Mouse (Mus musculus) gastrocnemius, adult 8-10 months (tissue): ENCODE results near the gene Micu1. TPM values are rescaled to one million over a fixed set of nuclear protein-coding genes. Genes with fewer than 3 reads are reported as not detected.
"Not testable (repeated sequence)": the region's sequence is repeated elsewhere in the genome, so short reads cannot be mapped to it uniquely, and the experiment has no call there.

ENCODE experiments used
- DNase-seq, 2 experiments: peaks; one replicate each; pipeline ENCODE4 v3.0.0; 2022; ENCODE audit warnings: low spot score in 2 of 2
- total RNA-seq, 4 experiments: library from RNA; stranded (reverse); gene quantifications; 2 replicates each; pipeline ENCODE4 v1.2.4; 2022

Gene Micu1
- total RNA-seq = 10 to 100 TPM; 50.7 to 57.9 (median 55.4) TPM

DNA sequence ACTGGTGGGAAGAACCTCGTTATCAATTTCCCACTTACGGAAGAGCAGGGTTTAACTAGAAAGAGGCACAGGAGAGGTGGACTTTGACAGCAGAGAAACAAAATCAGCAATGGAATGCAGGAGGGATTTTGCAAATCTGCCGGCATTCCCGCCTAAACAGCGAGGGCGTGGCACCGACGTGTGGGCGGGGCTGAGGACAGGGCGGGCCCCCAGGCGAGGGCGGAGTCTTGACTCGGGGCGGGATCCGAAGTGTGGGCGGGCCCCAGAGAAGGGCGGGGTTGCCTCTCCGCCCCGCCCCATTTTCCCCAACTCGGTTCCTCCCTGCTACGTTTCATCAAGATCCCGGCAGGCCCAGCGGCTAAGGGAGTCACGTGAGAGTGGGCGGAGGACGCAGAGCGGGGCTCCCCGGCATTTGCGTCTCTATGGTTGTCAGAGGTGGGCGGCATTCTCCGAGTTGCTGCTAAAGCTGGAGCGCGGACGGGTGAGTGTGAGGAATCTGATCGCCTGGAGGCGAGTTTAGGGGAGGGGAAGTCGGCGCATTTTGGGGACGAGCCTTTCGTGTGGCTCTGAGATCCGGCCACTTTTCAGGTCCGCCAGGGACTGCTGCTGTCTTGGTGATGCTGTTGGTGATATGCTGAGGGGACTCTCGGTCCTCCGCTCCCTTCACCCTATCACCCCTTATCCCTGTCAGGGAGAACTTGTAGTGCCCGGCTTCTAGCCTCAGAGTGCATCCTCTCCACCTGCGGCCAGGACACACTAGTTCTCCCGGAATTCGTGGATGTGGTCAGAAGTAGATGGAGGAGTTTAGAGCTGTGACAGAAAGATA, at the start of gene Micu1:
TSS of gene Micu1 (plus strand) at position 271 of the 826 bp plus-strand sequence.
- peak; percentile 91 to 94 for DNase-seq

DNA sequence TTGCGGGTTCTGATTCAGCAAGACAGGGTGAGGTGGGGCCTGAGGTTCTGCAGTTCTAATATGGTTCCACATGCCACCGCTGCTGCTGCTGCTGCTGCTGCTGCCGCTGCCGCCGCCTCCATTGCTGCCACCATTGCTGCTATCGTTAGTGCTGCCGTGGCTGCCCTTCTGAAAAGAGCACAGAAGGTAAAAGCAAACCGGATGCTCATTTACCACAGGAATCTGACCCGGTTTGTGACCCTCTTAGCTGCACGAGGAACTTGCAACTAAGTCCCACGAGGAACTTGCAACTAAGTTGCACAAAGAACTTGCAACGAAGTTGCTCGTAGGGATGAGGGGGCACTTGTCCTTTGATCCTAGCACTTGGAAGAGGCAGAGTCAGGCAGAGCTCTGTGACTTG, 45.5 kb upstream of the Micu1 start:
- no peak for DNase-seq

DNA sequence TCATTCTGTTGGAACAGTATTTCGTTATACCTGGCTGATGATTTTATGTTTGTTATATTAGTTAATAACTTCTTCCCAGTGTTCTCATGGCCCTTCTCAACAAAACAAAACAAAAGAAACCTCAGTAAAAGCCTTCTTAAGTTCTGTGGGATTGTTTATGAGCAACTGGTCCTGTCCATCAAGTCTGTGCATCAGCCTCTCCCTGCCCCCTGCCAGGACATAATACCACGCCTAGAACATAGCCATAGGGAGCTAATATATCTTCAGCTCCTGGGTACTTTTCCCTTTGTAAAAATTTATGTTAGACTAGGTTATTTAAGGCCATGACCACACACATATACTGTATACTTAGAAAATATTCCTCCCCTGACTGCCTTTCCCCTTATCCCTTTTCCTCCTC, 37.5 kb upstream of the Micu1 start:
- DNase-seq = no peak

DNA sequence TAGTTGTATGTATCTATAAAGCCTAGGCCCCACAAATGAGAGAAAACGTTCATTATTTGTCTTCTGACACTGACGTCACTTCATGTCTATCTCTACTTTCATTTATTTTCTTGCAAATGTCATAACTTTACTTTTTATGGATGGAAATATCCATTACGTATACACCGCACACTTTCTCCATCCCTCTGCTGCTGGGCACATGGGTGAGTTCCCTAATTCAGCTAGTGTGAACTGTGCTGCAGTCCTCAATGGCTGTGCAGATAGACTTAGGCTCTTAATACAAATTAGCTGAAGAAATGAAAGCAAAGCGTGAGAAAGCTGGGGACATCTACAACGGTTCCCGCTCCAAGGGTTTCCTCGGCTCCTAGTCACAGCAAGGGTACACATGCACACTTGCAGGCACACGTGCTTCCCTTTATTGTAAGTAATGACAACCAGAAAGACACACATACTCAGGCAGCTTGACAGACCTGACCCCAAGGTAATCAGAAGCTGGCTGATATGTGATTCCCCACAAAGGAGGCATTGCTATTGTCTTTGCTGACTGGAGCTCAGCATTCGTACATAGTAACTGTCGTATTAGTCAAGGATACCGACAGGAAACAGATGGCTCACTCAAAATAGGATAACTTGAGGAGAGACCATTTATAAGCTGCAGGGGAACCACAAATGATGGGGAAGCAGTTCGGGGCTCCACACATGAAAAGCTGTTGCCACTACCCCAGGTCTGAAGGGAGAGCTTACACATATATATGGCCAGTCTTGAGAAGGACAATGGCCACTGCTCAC, 36.6 kb upstream of the Micu1 start:
- no peak for DNase-seq

DNA sequence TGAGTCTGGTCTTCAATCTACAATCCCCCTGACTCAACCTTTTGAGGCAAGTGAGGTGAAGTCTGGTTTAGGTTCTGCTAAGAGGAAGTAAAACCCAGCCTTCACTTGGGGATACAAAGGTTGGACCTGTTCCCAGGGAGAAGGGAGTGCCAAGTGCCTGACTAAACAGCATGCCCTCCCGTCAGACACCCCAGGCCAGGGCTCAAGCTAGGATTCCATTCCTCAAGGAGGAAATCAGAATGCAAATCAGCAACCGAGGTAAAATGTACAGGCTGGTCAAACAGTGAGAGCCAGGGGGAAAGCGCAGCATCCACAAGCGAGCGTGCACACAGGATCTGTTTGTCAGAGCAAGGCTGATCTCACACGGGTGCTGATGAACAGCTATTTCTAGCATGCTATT, 34.9 kb upstream of the Micu1 start:
- DNase-seq = no peak

DNA sequence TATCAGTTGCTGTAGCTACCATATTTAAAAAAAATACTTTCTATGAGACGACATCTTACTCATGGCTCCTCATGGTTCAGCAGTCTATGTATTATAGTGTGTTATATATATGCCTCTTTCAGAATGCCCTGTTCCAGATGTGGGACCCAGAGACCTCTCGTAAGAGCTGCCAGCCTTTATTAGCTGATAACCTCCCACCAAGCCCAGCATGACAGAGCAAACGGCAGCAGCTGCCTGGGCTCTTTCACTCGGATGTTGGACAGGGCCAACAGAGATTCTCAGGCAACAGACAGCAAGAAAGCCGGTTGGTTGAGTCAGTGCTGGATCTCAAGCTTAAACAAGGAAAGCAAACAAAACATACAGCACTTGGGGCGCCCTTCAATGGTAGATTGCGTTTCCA, 33.8 kb upstream of the Micu1 start:
- DNase-seq = no peak

DNA sequence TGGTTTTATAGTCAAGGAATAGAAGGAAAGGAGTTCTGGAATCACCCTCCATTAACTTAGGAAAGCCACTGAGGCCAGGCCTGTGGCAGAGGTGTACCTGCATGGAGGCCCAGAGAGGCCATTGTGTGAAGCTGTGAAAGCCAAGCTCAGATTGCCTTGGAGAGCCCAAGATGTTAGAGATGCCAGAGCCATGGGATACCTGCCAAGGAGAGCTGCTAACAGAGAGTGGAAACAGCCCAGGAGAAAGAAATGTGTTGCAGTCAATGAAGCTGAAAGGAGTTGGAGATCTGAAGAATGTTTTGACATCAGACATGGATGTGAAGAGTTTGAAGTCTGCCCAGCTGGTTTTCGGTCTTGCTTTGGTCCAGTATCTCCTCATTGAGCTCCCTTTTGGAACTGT, 24.4 kb upstream of the Micu1 start:
- no peak for DNase-seq

DNA sequence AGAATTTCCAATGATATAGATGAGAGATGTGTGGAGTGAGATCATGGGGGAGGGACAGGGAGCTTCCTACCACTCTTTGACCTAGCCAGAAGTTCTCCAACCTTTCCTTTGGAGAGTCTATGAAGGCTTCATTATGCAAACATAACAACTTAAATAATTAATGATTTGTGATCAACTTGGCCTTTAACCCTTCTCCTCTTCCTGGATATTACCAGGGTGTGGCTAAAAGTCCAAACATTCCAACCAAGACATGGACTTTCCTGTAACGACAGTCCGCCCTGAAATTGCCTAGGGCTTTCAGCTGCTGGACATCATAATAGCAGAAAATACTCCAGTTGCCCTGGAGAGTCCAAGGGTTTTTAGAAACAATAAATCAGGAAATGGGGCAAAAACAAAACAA, 23.1 kb upstream of the Micu1 start:
- DNase-seq = no peak

DNA sequence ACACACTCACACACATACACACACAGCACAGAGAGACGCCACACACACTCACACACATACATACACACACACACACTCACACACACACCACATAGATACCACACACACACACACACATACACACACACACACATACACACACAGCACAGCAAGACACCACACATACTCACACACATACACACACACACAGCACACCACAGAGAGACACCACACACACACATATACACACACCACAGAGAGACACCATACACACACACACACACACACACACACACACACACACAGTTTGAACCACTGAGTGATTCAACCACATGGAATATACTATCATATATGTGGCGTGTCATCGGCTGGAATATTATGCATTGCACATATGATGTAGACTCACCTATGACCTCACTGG, 16.7 kb upstream of the Micu1 start:
- DNase-seq = not testable (repeated sequence)

DNA sequence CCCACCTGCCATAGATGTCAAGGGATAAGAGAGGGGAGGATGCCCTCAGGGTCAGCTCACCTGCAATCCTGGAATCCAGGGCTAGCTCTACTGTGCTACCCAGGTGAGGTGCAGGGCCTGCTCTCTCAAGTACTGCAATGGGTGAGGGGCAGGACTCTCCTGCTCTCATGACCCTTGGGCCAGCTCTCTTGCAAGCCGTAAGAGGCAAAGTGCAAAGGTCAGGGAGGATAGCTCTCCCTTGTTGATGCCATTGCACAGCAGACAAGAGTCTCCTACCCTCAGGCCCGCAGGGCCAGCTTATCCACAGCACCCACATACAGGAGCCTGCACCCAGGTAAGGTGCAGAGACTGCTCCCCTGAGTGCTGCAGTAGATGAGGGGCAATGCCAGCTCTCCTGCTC, 15.2 kb upstream of the Micu1 start:
- no peak for DNase-seq

DNA sequence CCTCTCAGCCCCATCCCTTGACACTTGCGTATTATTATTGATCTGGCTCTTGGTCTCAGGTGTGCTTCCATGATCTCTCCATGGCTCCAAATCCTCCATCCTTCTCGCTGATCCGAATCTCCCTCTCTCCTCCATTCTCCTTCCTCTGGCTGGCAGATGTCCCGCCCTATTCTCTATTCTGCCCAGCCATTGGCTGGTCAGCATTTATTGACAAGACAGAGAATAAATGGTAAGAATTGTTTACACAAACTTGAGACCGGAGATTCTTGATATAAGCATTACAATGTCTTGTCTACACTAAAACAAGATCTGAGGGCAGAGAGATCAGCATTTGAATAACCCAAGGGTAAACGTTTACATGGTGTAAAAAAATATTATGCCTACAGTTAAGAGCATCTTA, 12.4 kb upstream of the Micu1 start:
- no peak for DNase-seq

DNA sequence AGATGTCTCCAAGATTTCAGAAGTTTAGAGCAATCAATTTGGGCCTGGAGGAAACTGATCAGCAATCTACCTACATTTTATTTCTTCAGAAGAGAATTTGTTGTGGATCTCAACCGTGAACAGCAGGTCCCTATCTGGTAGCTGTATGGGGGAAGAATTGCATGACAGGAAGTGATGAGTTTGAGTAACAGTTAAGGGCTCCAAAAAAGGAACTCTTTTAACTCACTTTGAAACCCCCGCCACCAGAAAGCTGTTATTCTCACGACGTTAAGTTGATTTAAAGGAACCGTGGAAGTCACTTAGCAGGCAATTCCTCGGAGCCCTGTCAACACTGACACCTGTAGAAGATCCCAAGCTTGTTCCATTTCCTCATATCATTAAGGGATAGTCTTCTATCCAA, 9.8 kb upstream of the Micu1 start:
- DNase-seq = no peak

DNA sequence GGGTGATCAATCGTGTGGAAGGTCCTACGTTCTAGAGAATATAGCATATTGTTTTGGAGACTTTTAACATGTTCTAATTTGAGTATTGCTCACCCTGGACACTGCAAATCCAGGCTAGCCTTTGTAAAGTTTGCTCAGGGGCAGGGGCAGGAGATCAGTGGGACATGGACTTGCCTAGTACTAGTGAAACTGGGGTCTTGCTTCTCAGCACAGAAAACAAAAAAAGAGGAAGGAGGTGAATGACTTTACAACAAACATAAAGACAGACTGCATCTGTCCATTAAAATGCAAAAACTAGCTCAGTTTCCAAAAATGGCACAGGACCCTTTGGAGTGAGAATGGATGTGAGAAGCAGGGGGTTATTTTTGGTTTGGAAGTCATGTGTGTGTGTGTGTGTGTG, 8.2 kb upstream of the Micu1 start:
- no peak for DNase-seq

DNA sequence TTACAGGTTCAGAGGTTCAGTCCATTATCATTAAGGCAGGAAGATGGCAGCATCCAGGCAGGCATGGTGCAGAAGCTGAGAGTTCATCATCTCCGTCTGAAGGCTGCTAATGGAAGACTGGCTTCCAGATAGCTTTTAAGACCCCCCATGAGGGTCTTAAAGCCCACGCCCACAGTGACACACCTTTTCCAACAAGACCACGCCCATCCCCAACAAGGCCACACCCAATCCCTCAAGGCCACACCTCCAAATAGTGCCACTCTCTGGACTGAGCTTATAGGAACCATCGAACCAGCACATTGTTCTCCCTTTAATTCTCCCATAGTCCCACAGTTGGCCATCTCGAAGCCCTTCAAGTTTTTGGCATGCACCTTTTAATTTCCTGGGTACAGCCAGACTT, 2.8 kb upstream of the Micu1 start:
- no peak for DNase-seq

DNA sequence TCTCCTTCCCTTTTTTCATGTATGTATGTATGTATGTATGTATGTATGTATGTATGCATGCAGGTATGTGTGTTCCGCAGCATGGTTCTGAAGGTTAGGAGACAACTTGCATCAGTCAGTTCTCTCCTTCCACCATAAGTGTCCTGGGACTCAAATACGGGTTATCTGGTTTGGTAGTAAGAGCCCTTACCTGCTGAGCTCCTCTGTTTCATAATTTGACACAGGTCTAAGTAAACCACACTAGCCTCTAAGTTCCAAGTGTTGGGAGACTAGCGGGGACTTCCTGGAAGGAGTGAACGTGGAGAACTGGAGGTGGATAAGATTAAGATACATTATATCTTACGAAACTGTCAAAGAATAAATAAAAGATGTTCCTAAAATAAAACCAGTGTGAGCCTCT, 472 bp upstream of the Micu1 start:
- no peak for DNase-seq

DNA sequence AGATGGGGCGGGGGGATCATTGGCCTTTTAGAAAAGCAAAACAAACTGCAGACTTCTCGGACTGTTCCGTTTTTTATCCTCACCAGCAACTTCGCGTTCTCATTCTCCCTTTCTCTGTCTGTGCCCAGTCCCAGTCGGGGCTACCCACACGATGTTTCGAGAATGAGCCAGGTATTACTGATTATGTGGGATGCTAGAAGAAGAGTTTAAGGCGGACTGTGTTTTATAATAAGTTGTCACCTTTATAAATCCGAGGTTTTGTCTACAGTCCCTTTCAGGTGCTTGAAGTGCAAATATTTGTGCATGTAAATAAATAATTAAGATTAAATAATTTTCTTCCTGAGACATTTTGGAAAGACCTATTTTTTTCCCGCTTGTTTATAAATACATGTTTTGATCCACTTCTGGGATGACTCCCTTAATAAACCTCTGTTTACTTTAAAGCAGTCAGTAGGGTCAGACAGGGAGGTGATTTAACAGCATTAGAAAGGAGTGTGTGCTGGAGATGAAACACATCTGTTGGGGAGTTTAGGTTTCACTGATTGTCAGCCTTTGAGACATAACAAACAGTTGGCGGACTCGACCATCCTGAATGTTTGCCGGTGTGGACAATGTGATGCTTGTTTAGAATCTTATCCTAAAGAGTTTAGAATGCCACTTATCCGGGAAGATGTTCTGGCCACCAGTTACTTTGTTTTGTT, 933 bp downstream of the Micu1 start:
- DNase-seq = no peak

DNA sequence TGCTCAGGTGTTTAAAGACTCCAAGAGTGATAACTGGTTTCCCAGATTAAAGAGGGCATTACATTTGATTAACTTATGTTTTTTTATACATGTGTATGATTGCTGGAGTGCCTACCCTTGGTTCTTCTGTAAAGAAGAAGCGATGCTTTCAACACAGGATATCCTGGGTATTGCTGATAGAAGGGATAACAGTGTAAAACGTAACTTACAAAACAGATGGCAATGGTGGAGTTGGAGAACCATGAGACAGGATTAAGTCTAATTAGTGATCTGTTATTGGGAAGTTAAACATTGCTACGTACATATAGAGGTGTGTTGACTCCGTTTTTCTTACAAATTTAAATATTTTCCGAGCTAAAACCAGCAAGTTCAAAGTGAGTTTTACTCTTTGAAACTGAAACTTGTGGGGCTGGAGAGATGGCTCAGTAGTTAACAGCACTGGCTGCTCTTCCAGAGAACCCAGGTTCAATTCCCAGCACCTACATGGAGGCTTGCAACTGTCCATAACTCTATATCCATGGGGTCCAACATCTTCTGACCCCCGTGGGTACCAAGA, 4.8 kb downstream of the Micu1 start:
- no peak for DNase-seq

DNA sequence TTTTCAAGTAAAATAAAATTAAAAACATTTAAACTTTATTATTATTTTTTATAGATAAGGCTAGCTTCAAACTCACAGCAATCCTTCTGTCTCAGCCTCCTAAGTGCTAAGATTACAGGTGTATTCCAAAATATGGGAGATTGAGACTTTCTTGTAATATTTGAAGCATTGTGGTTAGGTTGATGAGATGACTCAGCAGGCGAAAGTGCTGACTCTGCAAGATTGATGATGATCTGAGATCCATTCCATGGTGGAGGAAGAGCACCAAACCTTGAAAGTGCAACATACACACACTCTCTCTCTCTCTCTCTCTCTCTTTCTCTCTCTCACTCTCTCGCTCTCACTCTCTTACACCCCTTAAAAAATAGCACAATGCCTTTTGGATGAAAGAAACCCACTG, 5.3 kb downstream of the Micu1 start:
- DNase-seq = no peak

DNA sequence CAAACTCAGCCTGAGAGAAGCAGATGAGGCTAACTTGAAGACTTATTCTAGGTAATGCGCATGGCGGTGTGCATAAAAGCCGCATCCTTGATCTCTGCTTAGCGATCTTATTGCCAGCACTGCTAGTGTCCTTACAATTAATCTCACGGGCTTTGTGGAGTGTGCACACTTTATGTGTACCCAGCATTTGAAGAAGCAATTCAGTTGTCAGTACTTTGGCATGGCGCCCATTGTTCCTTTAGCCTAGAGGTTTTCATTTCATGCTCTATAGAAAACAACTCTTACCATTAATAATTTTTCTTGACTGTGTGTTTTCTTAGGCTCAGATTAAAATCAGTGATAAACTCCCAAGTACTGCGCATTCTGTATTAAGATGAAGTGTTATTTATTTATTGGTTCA, 7.0 kb downstream of the Micu1 start:
- DNase-seq = no peak

DNA sequence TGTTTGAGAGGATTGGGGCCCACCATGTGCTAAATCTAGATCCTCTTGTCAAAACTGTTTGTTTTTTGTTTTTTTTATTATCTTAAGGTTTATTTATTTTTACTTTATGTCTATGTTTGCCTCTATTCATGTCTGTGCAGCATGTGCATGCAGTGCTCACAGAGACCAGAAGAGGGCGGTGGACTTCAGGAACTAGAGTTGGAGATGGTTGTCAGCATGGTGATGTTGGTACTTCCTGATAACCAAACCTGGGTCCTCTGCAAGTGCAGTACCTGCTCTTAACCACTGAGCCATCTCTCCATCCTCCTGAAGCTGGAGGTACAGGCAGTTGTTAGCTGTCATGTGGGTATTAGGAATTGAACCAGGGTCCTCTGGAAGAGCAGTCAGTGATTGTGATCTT, 8.0 kb downstream of the Micu1 start:
- no peak for DNase-seq

DNA sequence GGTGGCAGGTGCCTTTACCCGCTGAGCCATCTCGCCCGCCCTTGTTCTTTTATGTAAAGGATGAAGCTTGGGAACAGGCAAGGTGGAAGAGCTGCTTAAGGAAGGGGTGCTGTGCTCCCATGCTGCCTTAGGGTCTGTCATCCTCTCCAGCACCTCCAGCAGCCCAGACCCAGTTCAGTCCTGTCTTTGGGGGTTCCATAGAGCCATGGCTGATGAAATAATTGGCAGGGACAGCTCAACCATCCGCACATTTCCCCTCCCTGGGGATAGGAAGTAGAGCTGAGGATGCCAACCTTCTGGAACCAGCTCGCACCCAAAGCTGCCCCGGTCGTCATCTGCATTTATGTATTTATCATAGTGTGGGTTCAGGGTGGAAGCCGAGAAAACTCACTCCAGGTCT, 9.8 kb downstream of the Micu1 start:
- no peak for DNase-seq

DNA sequence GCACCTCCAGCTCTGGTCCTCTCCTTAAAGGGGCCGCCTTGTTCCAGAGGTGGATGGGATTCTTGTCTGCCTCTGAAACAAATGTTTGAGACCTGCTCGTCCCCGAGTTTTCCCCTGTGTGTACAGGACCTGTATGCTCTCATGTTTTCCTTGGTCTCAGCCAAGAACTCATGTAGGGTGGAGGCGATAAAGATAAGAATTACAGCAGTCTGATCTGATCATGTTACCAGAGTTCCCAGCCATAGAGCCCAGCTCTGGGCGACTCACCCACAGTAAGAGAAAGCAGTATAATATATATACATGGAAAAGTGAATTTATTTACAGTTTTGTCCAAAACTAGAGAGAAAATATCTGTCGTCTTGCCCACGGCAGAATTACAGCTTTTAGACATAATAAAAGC, 17.7 kb downstream of the Micu1 start:
- DNase-seq = no peak
